Mouse (Mus musculus) heart, adult 2 months (tissue): ENCODE results near the gene Uhrf1. TPM values are rescaled to one million over a fixed set of nuclear protein-coding genes. Genes with fewer than 3 reads are reported as not detected.

Experiments
- DNase-seq, 2 experiments: peaks; one replicate each; pipeline ENCODE4 v3.0.0; 2021
- H3K27ac ChIP-seq: fragments of 200-600 bp; 2 replicates; pipeline ENCODE4 v1.8.1; 2022
- H3K27me3 ChIP-seq: fragments of 200-500 bp; 2 replicates; pipeline ENCODE4 v1.6.1; 2012; ENCODE audit warnings: mild to moderate bottlenecking, low read length, inconsistent platforms, mixed read lengths; ENCODE audit not compliant: control insufficient read depth, insufficient read depth
- H3K36me3 ChIP-seq: fragments of 200-500 bp; 2 replicates; pipeline ENCODE4 v1.6.1; 2012; ENCODE audit warnings: low read length, inconsistent platforms; ENCODE audit not compliant: control insufficient read depth, insufficient read depth
- H3K4me1 ChIP-seq: fragments of 200-500 bp; 2 replicates; pipeline ENCODE4 v1.6.1; 2011; ENCODE audit warnings: low read length; ENCODE audit not compliant: control insufficient read depth, insufficient read depth
- H3K4me3 ChIP-seq: fragments of 200-600 bp; 2 replicates; pipeline ENCODE4 v1.8.1; 2022
- H3K79me2 ChIP-seq: fragments of 200-500 bp; replicated peaks from 2 replicates; pipeline ENCODE4 v1.6.1; 2012; ENCODE audit warnings: mild to moderate bottlenecking, inconsistent platforms, low read length, moderate library complexity, mixed read lengths; ENCODE audit not compliant: control insufficient read depth, insufficient read depth
- H3K9ac ChIP-seq: fragments of 200-500 bp; 2 replicates; pipeline ENCODE4 v1.6.1; 2012; ENCODE audit warnings: low read depth, mild to moderate bottlenecking, control low read depth, inconsistent platforms, low read length, mixed read lengths
- CTCF ChIP-seq: fragments of 200-600 bp; IDR thresholded peaks from 2 replicates; pipeline ENCODE4 v1.8.1; 2022; ENCODE audit warnings: antibody characterized with exemption, mild to moderate bottlenecking, moderate library complexity
- EP300 ChIP-seq: fragments of 200-500 bp; IDR thresholded peaks from 2 replicates; pipeline ENCODE4 v1.6.1; 2011; ENCODE audit warnings: low read depth, low read length, control low read depth; ENCODE audit not compliant: insufficient read depth
- POLR2A ChIP-seq: fragments of 200-500 bp; IDR thresholded peaks from 2 replicates; pipeline ENCODE4 v1.6.1; 2011; ENCODE audit warnings: mild to moderate bottlenecking, low read depth, low read length, control low read depth; ENCODE audit not compliant: insufficient read depth
- WGBS: fragments of 180-500 bp; shearing (Covaris S2); methylation state at CpG from one replicate; pipeline ENCODE4 v1.1.7; 2018; 5-methylcytosine and 5-hydroxymethylcytosine counted together
- intact Hi-C: fragments of 180-260 bp; cut with DNase I; formaldehyde crosslinking; loops from one replicate; pipeline ENCODE4 v1.15.1; 2025
- polyA plus RNA-seq: library from polyadenylated mRNA; depleted of rRNA; stranded (reverse); fragments of >200 nt; gene quantifications from 2 replicates; pipeline ENCODE4 v1.2.3, GENCODE M21; 2012
- total RNA-seq, 2 experiments: library from RNA; stranded (reverse); gene quantifications; 2 replicates each; pipeline ENCODE4 v1.2.3; 2021

Uhrf1 gene
- total and polyA plus RNA-seq, 3 experiments, result 1.2 to 2.4 (median 2.0) TPM

- H3K27ac ChIP-seq, result no peak overlapping the region
- no peaks in the 10 kb centered on the region for H3K27me3 ChIP-seq
- DNase-seq, result no peak
- intact Hi-C loops, result no loop called here
- no peaks in the 10 kb centered on the region for H3K79me2 ChIP-seq
- no peaks in the 10 kb centered on the region for H3K36me3 ChIP-seq
- no peak for TF ChIP-seq CTCF
- TF ChIP-seq POLR2A, result no peak
- no peak for TF ChIP-seq EP300
- no peak overlapping the region for H3K4me3 ChIP-seq
- 92% methylated on average over 19 of the region's 19 CpGs for WGBS
- H3K4me1 ChIP-seq, result peaks cover 2% of the 10 kb centered on the region
- no peak overlapping the region for H3K9ac ChIP-seq
These were observed 8.9 kb upstream of the Uhrf1 start for GRCm38 (mm10) chr17:56294241-56294640.

GRCm38 (mm10) chr17:56296201-56296600 is 6.9 kb upstream of the Uhrf1 start:
- intact Hi-C loops, result no loop called here
- Histone ChIP-seq H3K27me3 (no peaks in the 10 kb centered on the region), H3K27ac (no peak overlapping the region), H3K4me1 (peaks cover 2% of the 10 kb centered on the region), H3K9ac (no peak overlapping the region), H3K79me2 (no peaks in the 10 kb centered on the region), H3K36me3 (no peaks in the 10 kb centered on the region), H3K4me3 (no peak overlapping the region)
- 77% methylated on average over 1 of the region's 1 CpGs for WGBS
- DNase-seq, result no peak
- TF ChIP-seq EP300 (no peak), POLR2A (no peak), CTCF (no peak)

GRCm38 (mm10) chr17:56298238-56298637 is 4.9 kb upstream of the Uhrf1 start:
- H3K27me3 ChIP-seq, result no peaks in the 10 kb centered on the region
- intact Hi-C loops, result no loop called here
- DNase-seq, result no peak
- TF ChIP-seq CTCF (no peak), EP300 (no peak), POLR2A (no peak)
- 89% methylated on average over 1 of the region's 1 CpGs for WGBS
- H3K9ac ChIP-seq, result no peak overlapping the region
- H3K79me2 ChIP-seq, result no peaks in the 10 kb centered on the region
- H3K4me3 ChIP-seq, result no peak overlapping the region
- H3K27ac ChIP-seq, result no peak overlapping the region
- H3K4me1 ChIP-seq, result 0 out of 2 replicates have a peak, but pooled peaks cover 1% of the 10 kb centered on the region
- H3K36me3 ChIP-seq, result no peaks in the 10 kb centered on the region

GRCm38 (mm10) chr17:56300186-56300585 is 2.9 kb upstream of the Uhrf1 start, which contains the start of gene Arrdc5:
TSS of gene Arrdc5 (minus strand) at chr17:56300286.
- TF ChIP-seq EP300, result no peak
- no peak for TF ChIP-seq POLR2A
- no peak for TF ChIP-seq CTCF
- Histone ChIP-seq H3K36me3 (no peaks in the 10 kb centered on the region), H3K4me1 (peaks cover 1% of the 10 kb centered on the region; the same call in 1 of the 2 replicates), H3K27me3 (no peaks in the 10 kb centered on the region), H3K79me2 (no peaks in the 10 kb centered on the region), H3K9ac (no peak within 1 kb of the TSS), H3K4me3 (no peak within 1 kb of the TSS), H3K27ac (no peak within 1 kb of the TSS)
- intact Hi-C loops, result no loop called here
- DNase-seq, result no peak
- 88% methylated on average over 9 of the region's 9 CpGs for WGBS

GRCm38 (mm10) chr17:56302363-56302996 is 641 bp upstream of the Uhrf1 start:
- intact Hi-C loops, result no loop called here
- Histone ChIP-seq H3K27me3 (no peaks in the 10 kb centered on the region), H3K36me3 (no peaks in the 10 kb centered on the region), H3K4me1 (peaks cover 1% of the 10 kb centered on the region; the same call in 1 of the 2 replicates), H3K27ac (no peak overlapping the region), H3K4me3 (no peak overlapping the region), H3K79me2 (no peaks in the 10 kb centered on the region), H3K9ac (no peak overlapping the region)
- peak in 1 of 2 experiments; percentile 35 for DNase-seq
- TF ChIP-seq CTCF (no peak), POLR2A (no peak), EP300 (no peak)
- 28% methylated on average over 13 of the region's 13 CpGs for WGBS

GRCm38 (mm10) chr17:56303847-56304586 is 896 bp downstream of the Uhrf1 start:
- peak; percentile 96 for DNase-seq
- peak; percentile 16; the same call in 1 of the 2 replicates for TF ChIP-seq CTCF
- TF ChIP-seq EP300, result no peak
- Histone ChIP-seq H3K9ac (peak overlapping the region; percentile 57), H3K79me2 (no peaks in the 10 kb centered on the region), H3K27me3 (no peaks in the 10 kb centered on the region), H3K4me1 (peaks cover 1% of the 10 kb centered on the region; the same call in 1 of the 2 replicates), H3K4me3 (peak overlapping the region; percentile 71), H3K27ac (no peak overlapping the region), H3K36me3 (no peaks in the 10 kb centered on the region)
- intact Hi-C loops, result loop anchor here (2.0 kb wide), 2 partner anchors 13 to 21 kb away; no protein-coding TSS in a partner anchor
- under 1% methylated on average over 68 of the region's 68 CpGs for WGBS
